Mouse (Mus musculus): ENCODE data around the gene Arhgap17.

DNA sequence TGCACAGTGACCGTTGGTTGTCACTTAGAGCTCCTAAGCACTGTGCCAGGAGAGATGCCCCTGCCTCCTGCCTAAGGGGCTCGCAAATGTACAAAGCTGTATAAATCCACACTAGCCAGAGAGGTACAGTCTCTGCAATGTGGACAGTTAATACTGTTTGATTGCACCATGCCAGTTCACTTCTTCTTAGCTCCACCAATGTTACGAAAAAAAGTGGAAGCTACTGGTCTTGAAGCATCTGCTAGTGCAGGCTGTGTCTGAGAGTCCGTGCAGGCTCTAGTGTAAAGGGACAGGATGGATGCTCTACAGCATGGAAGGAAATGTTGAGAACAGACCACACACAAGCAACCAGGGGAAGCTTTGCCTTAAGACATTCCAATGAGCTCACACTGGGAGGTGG, 93.1 kb downstream of the Arhgap17 start:
- TF ChIP-seq CTCF (IDR thresholded peaks at IDR 0.05; ENCODE audit: control insufficient read depth, insufficient read depth, insufficient replicate concordance, low read depth, low read length) (no peak), POLR2A (IDR thresholded peaks at IDR 0.05; ENCODE audit: control insufficient read depth, low read depth, low read length) (no peak)
